In genomic region chr4:138426778-138427705, GRCm38 (mm10) we compare ENCODE assay signal across 1 mouse cellular context.
TF ChIP-seq lines count a peak whose summit lies in the region.

No protein-coding gene starts in this region.

TF ChIP-seq in MEL, 35 proteins besides CTCF, POLR2A, EP300 and RAD21 (continued from another document):
- TF ChIP-seq SIN3A (IDR thresholded peaks at IDR 0.05; ENCODE audit: low read length) = 0 out of 2 replicates have a peak, but pooled peaks have one; percentile 10
- peak; percentile 34 for TF ChIP-seq TAL1 (IDR thresholded peaks at IDR 0.05; ENCODE audit: low read length)
- no peak for TF ChIP-seq TBP (IDR thresholded peaks at IDR 0.05; ENCODE audit: low read depth, low read length)
- no peak for TF ChIP-seq KAT2A (conservative IDR thresholded peaks at IDR 0.05; ENCODE audit: low read depth, low read length)
- TF ChIP-seq ZNF384 (IDR thresholded peaks at IDR 0.05; ENCODE audit: low read depth, low read length) = no peak
- TF ChIP-seq NELFE (IDR thresholded peaks at IDR 0.05; ENCODE audit: low read depth, low read length) = no peak
- TF ChIP-seq ZC3H11A (IDR thresholded peaks at IDR 0.05; ENCODE audit: low read depth, low read length) = peak; percentile 40
- TF ChIP-seq MYB (IDR thresholded peaks at IDR 0.05; ENCODE audit: low read depth, low read length) = no peak
- no peak for TF ChIP-seq BHLHE40 (IDR thresholded peaks at IDR 0.05; ENCODE audit: borderline replicate concordance, low read depth, low read length)
- no peak for TF ChIP-seq MEF2A (IDR thresholded peaks at IDR 0.05; ENCODE audit: extremely low read depth, insufficient replicate concordance, low read depth, low read length, poor library complexity, severe bottlenecking)
- TF ChIP-seq ZKSCAN1 (IDR thresholded peaks at IDR 0.05; ENCODE audit: low read depth, low read length) = no peak
- TF ChIP-seq GATA1 (IDR thresholded peaks at IDR 0.05; ENCODE audit: low read depth, low read length) = peak; percentile 53; the same call in 1 of the 2 replicates
- TF ChIP-seq CHD1 (IDR thresholded peaks at IDR 0.05; ENCODE audit: low read depth, low read length) = no peak
- TF ChIP-seq ELF1 (IDR thresholded peaks at IDR 0.05; ENCODE audit: low read depth, low read length) = no peak
- no peak for TF ChIP-seq POLR2AphosphoS2 (IDR thresholded peaks at IDR 0.05; ENCODE audit: low read length)
- TF ChIP-seq HCFC1 (IDR thresholded peaks at IDR 0.05; ENCODE audit: low read depth, low read length) = no peak
- no peak for TF ChIP-seq JUND (IDR thresholded peaks at IDR 0.05; ENCODE audit: low read depth, low read length)
- no peak for TF ChIP-seq RCOR1 (IDR thresholded peaks at IDR 0.05; ENCODE audit: low read depth, low read length)
- TF ChIP-seq MAZ (IDR thresholded peaks at IDR 0.05; ENCODE audit: low read depth, low read length) = no peak
- TF ChIP-seq MXI1 (IDR thresholded peaks at IDR 0.05; ENCODE audit: low read depth, low read length) = no peak
- peak; percentile 26; the same call in 1 of the 2 replicates for TF ChIP-seq MAX (IDR thresholded peaks at IDR 0.05; ENCODE audit: low read length)
- TF ChIP-seq MYC (IDR thresholded peaks at IDR 0.05; ENCODE audit: low read depth, low read length) = no peak
- TF ChIP-seq ZMIZ1 (IDR thresholded peaks at IDR 0.05; ENCODE audit: low read depth, low read length) = no peak
- TF ChIP-seq USF2 (IDR thresholded peaks at IDR 0.05; ENCODE audit: borderline replicate concordance in 1 of 2, insufficient read depth in 1 of 2, low read depth in 1 of 2, low read length in 2 of 2) = no peak
- TF ChIP-seq TCF12 (IDR thresholded peaks at IDR 0.05; ENCODE audit: low read depth, low read length) = peak; percentile 33; the same call in 1 of the 2 replicates
